Mouse (Mus musculus) intestine, embryonic 16.5 days (tissue): ENCODE measurements around the gene Stx11. TPM values are rescaled to one million over a fixed set of nuclear protein-coding genes. Genes with fewer than 3 reads are reported as not detected.
A peak's percentile ranks its signal among the peaks of the same experiment; 100 is the strongest.
"Not testable (repeated sequence)": the region's sequence is repeated elsewhere in the genome, so short reads cannot be mapped to it uniquely, and the experiment has no call there.

Experiments used
- ATAC-seq: fragments of 200-750 bp; cut with Nextera tagmentation; 2 replicates; pipeline ENCODE4 v1.8.0; 2017; ENCODE audit warnings: moderate TSS enrichment, moderate library complexity
- H3K27ac ChIP-seq: fragments of 300-500 bp; sonication (generic); 2 replicates; pipeline ENCODE4 v1.5.1; 2014; ENCODE audit warnings: mild to moderate bottlenecking, low read length
- H3K27me3 ChIP-seq: fragments of 300-500 bp; sonication (generic); replicated peaks from 2 replicates; pipeline ENCODE4 v1.6.1; 2014; ENCODE audit warnings: low read length, control low read depth, mixed read lengths; ENCODE audit not compliant: control insufficient read depth, insufficient read depth
- H3K36me3 ChIP-seq: fragments of 300-500 bp; sonication (generic); 2 replicates; pipeline ENCODE4 v1.6.1; 2014; ENCODE audit warnings: low read length, control low read depth; ENCODE audit not compliant: control insufficient read depth, insufficient read depth
- H3K4me1 ChIP-seq: fragments of 300-500 bp; sonication (generic); 2 replicates; pipeline ENCODE4 v1.6.1; 2014; ENCODE audit warnings: low read length, control low read depth, mixed read lengths; ENCODE audit not compliant: control insufficient read depth, insufficient read depth
- H3K4me2 ChIP-seq: fragments of 300-500 bp; sonication (generic); 2 replicates; pipeline ENCODE4 v1.6.1; 2014; ENCODE audit warnings: low read depth, low read length, control low read depth
- H3K4me3 ChIP-seq: fragments of 300-500 bp; sonication (generic); 2 replicates; pipeline ENCODE4 v1.5.1; 2014; ENCODE audit warnings: mild to moderate bottlenecking, low read length
- H3K9ac ChIP-seq: fragments of 300-500 bp; sonication (generic); 2 replicates; pipeline ENCODE4 v1.6.1; 2014; ENCODE audit warnings: low read depth, low read length
- H3K9me3 ChIP-seq: fragments of 300-500 bp; sonication (generic); 2 replicates; pipeline ENCODE4 v1.6.1; 2016; ENCODE audit warnings: low read length, control low read depth; ENCODE audit not compliant: control insufficient read depth
- WGBS: fragments of 180-500 bp; shearing (Covaris S2); extraction: QIAGEN DNeasy Blood & Tissue Kit; methylation state at CpG from one replicate; pipeline ENCODE4 v1.1.7; 2014; 5-methylcytosine and 5-hydroxymethylcytosine counted together
- polyA plus RNA-seq: library from polyadenylated mRNA; unstranded; fragments of >200 nt; fragmentation: Nextera tagmentation; extraction: Ambion mirVana; gene quantifications from 2 replicates; pipeline ENCODE4 v1.2.1, GENCODE M21; 2015

Stx11 gene
- polyA plus RNA-seq, 1 experiment from 2014 or later, result 1.1 TPM

GRCm38 (mm10) chr10:12963362-12964147 lies 543 bp downstream of the Stx11 start:
- Histone ChIP-seq H3K27ac (no peak overlapping the region), H3K4me1 (peaks cover 2% of the 10 kb centered on the region; the same call in 1 of the 2 replicates), H3K4me3 (peak overlapping the region; percentile 80), H3K9ac (peak overlapping the region; percentile 72), H3K27me3 (no peaks in the 10 kb centered on the region), H3K9me3 (no peaks in the 10 kb centered on the region), H3K4me2 (peak overlapping the region; percentile 94), H3K36me3 (no peaks in the 10 kb centered on the region)
- 10% methylated on average over 29 of the region's 29 CpGs for WGBS
- ATAC-seq, result peak; percentile 69; the same call in 1 of the 2 replicates

- no peak overlapping the region for H3K4me2 ChIP-seq
- H3K9me3 ChIP-seq, result no peaks in the 10 kb centered on the region
- no peak overlapping the region for H3K4me3 ChIP-seq
- ATAC-seq, result no peak
- H3K27ac ChIP-seq, result no peak overlapping the region
- H3K27me3 ChIP-seq, result no peaks in the 10 kb centered on the region
- peaks cover 2% of the 10 kb centered on the region; the same call in 1 of the 2 replicates for H3K4me1 ChIP-seq
- H3K36me3 ChIP-seq, result no peaks in the 10 kb centered on the region
- no peak overlapping the region for H3K9ac ChIP-seq
Measured at GRCm38 (mm10) chr10:12962238-12962637, 1.9 kb downstream of the Stx11 start.

DNA sequence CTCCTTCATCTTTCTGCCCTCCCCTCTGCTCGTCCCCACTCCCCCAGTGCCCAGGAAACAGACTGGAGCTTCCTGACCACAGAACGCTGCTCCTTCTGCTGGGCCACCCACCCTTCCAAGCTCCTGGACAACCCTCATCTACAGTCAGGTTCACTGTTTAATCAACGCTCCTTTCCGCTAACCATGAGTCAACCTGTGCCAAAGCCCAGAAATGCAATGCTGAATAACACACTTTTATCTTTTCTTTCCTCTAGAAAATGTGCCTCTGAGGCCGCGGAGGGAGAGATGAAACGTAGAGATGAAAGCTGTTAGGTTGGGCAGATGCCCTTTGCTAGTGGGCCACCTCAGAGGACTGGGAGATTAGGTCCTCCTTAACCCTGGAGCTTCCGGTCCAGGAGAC lies 2.6 kb downstream of the Stx11 start:
- H3K36me3 ChIP-seq, result no peaks in the 10 kb centered on the region
- H3K4me3 ChIP-seq, result no peak overlapping the region
- no peak overlapping the region for H3K27ac ChIP-seq
- H3K4me2 ChIP-seq, result no peak overlapping the region
- no peak for ATAC-seq
- H3K27me3 ChIP-seq, result no peaks in the 10 kb centered on the region
- H3K4me1 ChIP-seq, result peaks cover 2% of the 10 kb centered on the region; the same call in 1 of the 2 replicates
- no peak overlapping the region for H3K9ac ChIP-seq
- 84% methylated on average over 8 of the region's 8 CpGs for WGBS
- no peaks in the 10 kb centered on the region for H3K9me3 ChIP-seq

GRCm38 (mm10) chr10:12957271-12957670 lies 6.8 kb downstream of the Stx11 start:
- no peak overlapping the region for H3K4me2 ChIP-seq
- no peaks in the 10 kb centered on the region for H3K9me3 ChIP-seq
- H3K9ac ChIP-seq, result no peak overlapping the region
- no peak overlapping the region for H3K4me3 ChIP-seq
- no peaks in the 10 kb centered on the region for H3K27me3 ChIP-seq
- ATAC-seq, result no peak
- WGBS, result 80% methylated on average over 4 of the region's 4 CpGs
- no peaks in the 10 kb centered on the region for H3K4me1 ChIP-seq
- no peak overlapping the region for H3K27ac ChIP-seq
- no peaks in the 10 kb centered on the region for H3K36me3 ChIP-seq

- no peak overlapping the region for H3K4me2 ChIP-seq
- no peaks in the 10 kb centered on the region for H3K4me1 ChIP-seq
- no peak overlapping the region for H3K9ac ChIP-seq
- no peak for ATAC-seq
- no peaks in the 10 kb centered on the region for H3K27me3 ChIP-seq
- H3K4me3 ChIP-seq, result no peak overlapping the region
- 41% methylated on average over 1 of the region's 1 CpGs for WGBS
- no peaks in the 10 kb centered on the region for H3K9me3 ChIP-seq
- no peaks in the 10 kb centered on the region for H3K36me3 ChIP-seq
- H3K27ac ChIP-seq, result no peak overlapping the region
Measured at GRCm38 (mm10) chr10:12955831-12956230, 8.3 kb downstream of the Stx11 start.

DNA sequence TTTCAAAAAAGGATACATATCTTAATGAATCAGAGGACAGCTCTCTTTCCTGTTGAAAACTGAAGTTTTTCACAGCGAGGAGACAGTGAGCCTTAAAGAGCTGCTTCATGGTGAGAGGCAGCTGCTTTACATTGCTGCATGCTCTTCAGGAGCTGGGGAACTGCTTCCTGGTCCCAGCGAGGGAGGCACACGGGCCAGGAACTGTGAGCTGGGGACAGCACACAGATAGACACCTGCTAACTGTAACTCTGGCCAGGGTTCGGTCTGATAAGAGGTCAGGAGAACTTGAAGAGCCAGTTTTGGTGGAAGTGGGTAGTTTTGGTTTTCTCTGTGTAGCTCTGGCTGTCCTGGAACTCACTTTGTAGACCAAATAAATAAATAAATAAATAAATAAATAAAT lies 12.7 kb downstream of the Stx11 start:
- 49% methylated on average over 4 of the region's 4 CpGs for WGBS
- H3K36me3 ChIP-seq, H3K27me3 ChIP-seq, H3K9ac ChIP-seq, H3K4me2 ChIP-seq, H3K9me3 ChIP-seq, H3K4me3 ChIP-seq, H3K27ac ChIP-seq, H3K4me1 ChIP-seq: not testable (repeated sequence)
- ATAC-seq, result peak; percentile 88

DNA sequence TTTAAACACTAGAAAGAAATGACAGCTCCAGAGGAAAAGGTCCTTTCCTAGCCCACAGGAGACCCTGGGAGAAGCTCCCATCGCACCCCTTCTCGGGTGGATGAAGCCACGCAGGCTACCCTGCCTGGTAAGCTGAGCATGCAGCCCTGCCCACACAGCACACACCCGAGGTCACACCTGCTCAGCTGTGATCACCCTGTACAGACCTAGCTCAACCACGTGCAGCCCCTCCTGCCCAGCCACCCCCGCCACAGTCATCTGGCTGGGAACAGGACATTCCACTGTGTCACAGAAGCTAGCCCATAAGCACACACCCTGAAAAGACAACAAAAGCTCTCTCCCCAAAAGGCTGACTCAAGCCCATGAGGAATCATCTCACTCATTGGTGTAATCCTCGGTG lies 14.8 kb downstream of the Stx11 start:
- Histone ChIP-seq H3K9ac (no peak overlapping the region), H3K27ac (no peak overlapping the region), H3K4me3 (no peak overlapping the region), H3K4me1 (no peaks in the 10 kb centered on the region), H3K27me3 (no peaks in the 10 kb centered on the region), H3K9me3 (no peaks in the 10 kb centered on the region), H3K36me3 (no peaks in the 10 kb centered on the region), H3K4me2 (no peak overlapping the region)
- peak; percentile 77 for ATAC-seq
- 62% methylated on average over 7 of the region's 7 CpGs for WGBS

DNA sequence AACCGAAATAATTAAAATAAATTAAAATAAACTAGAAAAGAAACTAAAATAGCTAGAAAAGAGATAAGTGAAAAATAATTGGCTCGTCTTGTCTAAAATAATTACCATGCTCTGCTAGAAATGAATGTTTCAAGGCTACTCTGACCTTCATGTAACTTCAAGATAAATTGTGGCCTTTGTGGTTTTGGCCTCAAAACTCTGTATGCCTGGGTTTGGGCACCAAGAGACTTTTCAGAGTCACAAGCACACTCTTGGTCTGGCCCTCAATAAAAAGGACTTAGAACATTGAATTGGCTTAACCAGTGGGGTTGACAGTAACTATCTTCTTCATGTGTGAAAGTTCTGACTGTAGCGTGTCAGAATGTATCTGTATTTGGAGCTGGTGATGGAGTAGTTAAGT lies 16.5 kb downstream of the Stx11 start:
- Histone ChIP-seq H3K4me1 (no peaks in the 10 kb centered on the region), H3K4me2 (no peak overlapping the region), H3K9ac (no peak overlapping the region), H3K27me3 (no peaks in the 10 kb centered on the region), H3K4me3 (no peak overlapping the region), H3K27ac (no peak overlapping the region), H3K36me3 (no peaks in the 10 kb centered on the region), H3K9me3 (no peaks in the 10 kb centered on the region)
- no peak for ATAC-seq
- WGBS, result 96% methylated on average over 3 of the region's 3 CpGs

DNA sequence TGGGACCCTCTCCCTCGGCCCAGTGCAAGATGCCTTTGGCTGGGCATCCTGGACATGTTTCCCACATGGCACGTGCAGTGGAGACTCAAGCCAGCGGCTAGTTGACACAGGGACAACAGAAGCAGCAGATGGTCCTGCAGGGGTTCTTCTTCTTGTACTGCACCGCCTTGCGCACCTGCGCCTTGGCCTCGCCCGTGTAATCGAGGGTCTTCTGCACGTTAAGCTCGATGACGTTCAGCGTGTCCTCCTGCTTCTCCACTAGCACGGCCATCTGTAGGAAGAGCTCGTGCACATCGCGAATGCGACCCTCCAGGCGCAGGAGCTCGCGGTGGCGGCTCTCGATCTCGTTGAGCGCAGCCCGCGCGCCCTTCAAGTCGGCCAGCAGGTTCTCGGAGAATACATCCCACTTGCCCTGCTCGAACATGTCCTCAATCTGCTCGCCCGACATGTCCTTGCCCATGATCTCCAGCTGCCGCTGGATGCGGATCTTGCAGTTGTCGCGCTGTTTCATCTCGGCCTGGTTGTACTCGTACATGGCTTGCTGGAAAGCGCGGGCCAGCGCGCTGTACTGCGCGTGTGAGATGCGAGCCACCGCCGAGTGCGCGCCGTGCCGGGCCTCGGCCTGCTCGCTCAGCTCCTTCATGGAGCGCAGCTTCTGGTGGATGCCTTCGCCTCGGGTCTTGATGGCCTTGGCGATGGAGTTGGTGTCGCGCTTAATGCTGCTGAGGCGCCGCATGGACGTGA lies 22.9 kb downstream of the Stx11 start:
- H3K9ac ChIP-seq, result peak overlapping the region; percentile 51
- H3K4me1 ChIP-seq, result 0 out of 2 replicates have a peak, but pooled peaks cover 4% of the 10 kb centered on the region
- no peak overlapping the region for H3K27ac ChIP-seq
- no peaks in the 10 kb centered on the region for H3K9me3 ChIP-seq
- peak; percentile 71; the same call in 1 of the 2 replicates for ATAC-seq
- H3K36me3 ChIP-seq, result no peaks in the 10 kb centered on the region
- WGBS, result 10% methylated on average over 63 of the region's 63 CpGs
- H3K4me2 ChIP-seq, result peak overlapping the region; percentile 57
- H3K27me3 ChIP-seq, result peaks cover 16% of the 10 kb centered on the region
- H3K4me3 ChIP-seq, result peak overlapping the region; percentile 46
